Mouse (Mus musculus) 416B (cell line): ENCODE data around the gene Plce1.

Experiments
- DNase-seq: peaks from one replicate; pipeline ENCODE4 v3.0.0; 2011; ENCODE audit warnings: low read depth

Plce1 gene

DNA sequence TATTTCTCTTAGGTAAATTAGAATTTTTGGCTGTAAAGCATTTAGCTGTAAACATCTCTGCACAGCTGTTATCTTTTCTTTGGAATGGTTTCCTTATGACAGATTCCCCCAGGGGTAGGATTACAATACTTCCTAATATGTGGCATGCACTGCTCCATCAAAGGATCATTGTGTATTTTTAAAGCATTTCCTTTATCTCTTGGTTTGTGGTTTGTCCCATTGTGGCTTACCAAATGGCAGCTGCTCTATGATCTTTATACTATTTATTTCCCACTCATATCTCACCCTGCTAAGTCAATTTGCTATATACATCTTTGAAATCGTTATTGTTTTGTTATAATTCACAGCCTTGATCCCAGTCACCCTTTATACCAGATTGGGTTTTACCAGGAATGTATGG lies 352.3 kb downstream of the Plce1 start:
- DNase-seq: no peak
